Mouse (Mus musculus) gastrocnemius, adult 8-10 months (tissue): ENCODE measurements at regions not wholly inside any gene's neighbourhood (a gene's known extent, or its start where the extent isn't known, plus 50 kb on each side); places are given as distances from the start of the nearest gene placed in this dataset.
A peak's percentile ranks its signal among the peaks of the same experiment; 100 is the strongest.
"Not testable (repeated sequence)": the region's sequence is repeated elsewhere in the genome, so short reads cannot be mapped to it uniquely, and the experiment has no call there.

Experiments used
- DNase-seq, 2 experiments: peaks; one replicate each; pipeline ENCODE4 v3.0.0; 2022; ENCODE audit warnings: low spot score in 2 of 2

GRCm38 (mm10) chr10:33027055-33027454 is 53.3 kb upstream of the Trdn start:
- peak; percentile 5 to 15 for DNase-seq

- DNase-seq = no peak
These were observed 58.1 kb upstream of the Trdn start for GRCm38 (mm10) chr10:33022254-33022653.

GRCm38 (mm10) chr10:32984727-32985587 is 94.7 kb upstream of the Nkain2 start:
- no peak for DNase-seq

GRCm38 (mm10) chr10:32958286-32959043 is 68.2 kb upstream of the Nkain2 start:
- DNase-seq = not testable (repeated sequence)

GRCm38 (mm10) chr10:32957476-32957875 is 67.2 kb upstream of the Nkain2 start:
- DNase-seq = not testable (repeated sequence)

- DNase-seq = not testable (repeated sequence)
These were observed 63.5 kb upstream of the Nkain2 start for GRCm38 (mm10) chr10:32953771-32954170.

- no peak for DNase-seq
These were observed 62.2 kb upstream of the Nkain2 start for GRCm38 (mm10) chr10:32952494-32952893.

- DNase-seq = no peak
These were observed 52.8 kb upstream of the Nkain2 start for GRCm38 (mm10) chr10:32943026-32943425.
